Mouse (Mus musculus): ENCODE results near the gene Enox1.
A peak's percentile ranks its signal among the peaks of the same experiment; 100 is the strongest.
"Not testable (repeated sequence)": the region's sequence is repeated elsewhere in the genome, so short reads cannot be mapped to it uniquely, and the experiment has no call there.

Gene Enox1

GRCm38 (mm10) chr14:77156222-77156910 lies at the start of gene Enox1:
Enox1 (plus strand) TSS chr14:77156763.
- DNase-seq (ENCODE audit: low read depth, low spot score), result peak; percentile 79

DNA sequence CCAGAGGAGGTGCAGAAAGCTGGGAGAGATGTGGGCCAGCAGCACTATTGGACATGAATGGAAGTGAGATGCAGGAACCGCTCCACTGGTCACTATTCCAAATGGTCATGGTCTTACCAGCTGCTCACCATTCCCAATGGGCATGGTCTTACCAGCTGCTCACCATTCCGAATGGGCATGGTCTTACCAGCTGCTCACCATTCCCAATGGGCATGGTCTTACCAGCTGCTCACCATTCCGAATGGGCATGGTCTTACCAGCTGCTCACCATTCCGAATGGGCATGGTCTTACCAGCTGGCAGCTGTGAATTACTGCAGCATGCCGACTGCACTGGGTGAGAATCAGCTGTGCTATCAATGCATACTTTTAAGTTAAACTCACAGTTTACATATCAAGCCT lies 45.9 kb upstream of the Enox1 start:
- not testable (repeated sequence) for DNase-seq (ENCODE audit: low read depth, low spot score)

- no peak for DNase-seq (ENCODE audit: low read depth, low spot score)
Observed at GRCm38 (mm10) chr14:77130612-77131011, 26.0 kb upstream of the Enox1 start.

GRCm38 (mm10) chr14:77136936-77137335 lies 19.6 kb upstream of the Enox1 start:
- no peak for DNase-seq (ENCODE audit: low read depth, low spot score)

DNA sequence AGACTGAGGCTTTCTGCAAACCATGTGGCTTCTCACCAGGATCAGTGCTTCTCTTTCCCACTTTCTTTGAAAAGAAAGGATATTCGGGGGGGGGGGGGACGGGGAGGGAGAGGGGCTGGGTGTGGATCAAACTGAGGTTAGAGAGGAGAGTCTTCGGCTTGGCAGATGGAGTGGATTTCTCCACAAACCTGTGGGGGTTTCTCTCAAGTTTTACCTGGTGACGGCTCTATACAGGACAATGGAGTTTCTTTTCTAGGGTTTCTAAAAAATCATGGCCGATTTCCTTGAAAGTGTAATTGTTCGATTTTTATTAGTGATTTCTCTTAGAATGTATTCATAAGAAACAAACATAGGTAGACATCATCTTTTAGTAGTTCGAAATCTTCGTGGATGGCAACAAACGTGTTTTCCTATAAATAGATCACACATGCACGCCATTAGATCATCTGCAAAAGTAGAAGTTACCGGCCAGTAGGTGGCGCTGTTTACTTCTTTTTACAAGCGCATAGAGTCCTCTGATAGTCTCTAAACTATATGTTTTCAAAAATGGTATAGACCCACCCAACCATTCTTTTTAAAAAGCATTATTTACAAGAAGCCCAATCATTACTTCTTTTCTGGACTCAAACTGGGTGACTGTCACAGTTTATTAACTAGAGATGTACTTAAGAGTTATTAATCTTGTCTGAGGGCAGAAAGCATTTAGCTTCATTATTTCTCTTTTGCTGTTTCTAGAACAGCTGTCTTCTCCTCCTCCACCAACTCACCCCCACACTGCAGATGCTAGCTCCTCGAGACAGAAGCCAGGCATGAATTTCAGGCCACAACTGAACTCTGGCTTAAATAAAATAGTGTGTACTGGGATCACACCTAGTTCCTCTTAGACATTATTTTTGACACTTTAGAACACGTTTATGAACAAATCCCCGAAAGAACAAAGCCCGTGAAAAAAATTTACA lies 15.0 kb upstream of the Enox1 start:
- DNase-seq (ENCODE audit: low read depth, low spot score), result peak; percentile 81

GRCm38 (mm10) chr14:77145103-77145502 lies 11.5 kb upstream of the Enox1 start:
- no peak for DNase-seq (ENCODE audit: low read depth, low spot score)

- DNase-seq (ENCODE audit: low read depth, low spot score), result peak; percentile 60
Observed at GRCm38 (mm10) chr14:77147635-77148034, 8.9 kb upstream of the Enox1 start.

DNA sequence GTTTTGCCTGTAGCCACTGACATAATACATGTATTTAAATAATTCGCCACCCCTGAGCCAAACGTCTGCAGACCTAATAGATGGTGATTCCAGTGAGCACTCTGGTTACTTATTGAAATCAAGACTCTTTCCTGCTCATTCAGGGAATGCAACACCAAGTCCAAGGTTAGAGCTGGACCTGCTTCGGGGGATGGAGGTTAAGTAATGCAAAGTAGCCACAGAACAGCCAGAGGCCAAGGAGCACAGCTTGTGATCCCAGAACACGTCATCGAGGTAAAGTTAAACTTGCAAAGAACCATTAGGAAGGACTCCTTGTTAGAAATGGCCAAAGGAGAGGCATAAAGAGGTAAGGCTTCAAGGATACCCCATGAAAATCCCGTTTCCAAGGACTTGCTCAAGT lies 6.0 kb upstream of the Enox1 start:
- DNase-seq (ENCODE audit: low read depth, low spot score), result no peak

GRCm38 (mm10) chr14:77151431-77151830 lies 5.1 kb upstream of the Enox1 start:
- DNase-seq (ENCODE audit: low read depth, low spot score), result no peak

GRCm38 (mm10) chr14:77156911-77157504 lies 445 bp downstream of the Enox1 start:
- DNase-seq (ENCODE audit: low read depth, low spot score), result no peak

DNA sequence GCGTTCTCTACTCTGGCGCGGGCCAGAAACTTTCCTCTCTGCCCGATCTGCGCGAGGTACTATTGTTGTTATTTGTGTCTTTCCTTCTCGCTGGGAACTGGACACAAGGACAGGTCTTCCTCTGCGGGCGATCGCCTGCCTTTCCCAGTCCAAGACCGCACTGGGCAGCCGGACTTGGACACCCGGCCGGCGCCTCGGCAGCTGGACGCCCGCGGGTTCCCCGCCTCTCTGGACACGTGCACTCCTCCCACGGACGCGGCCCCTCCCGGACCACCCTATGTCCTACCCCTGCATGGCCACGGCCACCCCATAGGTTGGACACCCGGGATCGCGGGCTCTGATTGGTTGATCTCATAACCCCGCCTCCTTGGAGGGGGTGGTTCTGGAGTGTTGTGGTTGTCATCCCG lies 945 bp downstream of the Enox1 start:
- DNase-seq (ENCODE audit: low read depth, low spot score), result peak; percentile 87

- no peak for DNase-seq (ENCODE audit: low read depth, low spot score)
Observed at GRCm38 (mm10) chr14:77159397-77159796, 2.8 kb downstream of the Enox1 start.

DNA sequence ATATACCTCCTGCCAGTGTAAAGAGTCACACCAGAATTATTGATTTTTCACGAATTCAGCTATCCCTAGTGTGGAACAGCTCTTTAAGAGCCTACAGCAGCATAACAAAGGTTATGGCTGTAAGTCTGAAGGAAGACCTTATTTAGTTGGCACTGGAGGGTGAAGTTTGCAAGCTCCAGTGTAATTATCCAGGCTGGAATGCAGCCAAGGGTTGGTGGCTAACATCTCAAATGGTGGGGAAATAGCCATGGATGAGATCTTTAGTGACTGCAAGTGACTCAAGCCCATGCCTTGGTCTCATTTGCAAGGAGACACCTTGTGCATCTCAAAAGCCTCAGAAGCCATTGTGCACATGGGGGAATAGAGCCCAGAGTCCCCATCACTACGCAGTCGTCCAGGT lies 5.9 kb downstream of the Enox1 start:
- DNase-seq (ENCODE audit: low read depth, low spot score), result no peak

- DNase-seq (ENCODE audit: low read depth, low spot score), result no peak
Observed at GRCm38 (mm10) chr14:77164396-77164795, 7.8 kb downstream of the Enox1 start.

- no peak for DNase-seq (ENCODE audit: low read depth, low spot score)
Observed at GRCm38 (mm10) chr14:77168161-77168560, 11.6 kb downstream of the Enox1 start.

GRCm38 (mm10) chr14:77174491-77174890 lies 17.9 kb downstream of the Enox1 start:
- no peak for DNase-seq (ENCODE audit: low read depth, low spot score)

DNA sequence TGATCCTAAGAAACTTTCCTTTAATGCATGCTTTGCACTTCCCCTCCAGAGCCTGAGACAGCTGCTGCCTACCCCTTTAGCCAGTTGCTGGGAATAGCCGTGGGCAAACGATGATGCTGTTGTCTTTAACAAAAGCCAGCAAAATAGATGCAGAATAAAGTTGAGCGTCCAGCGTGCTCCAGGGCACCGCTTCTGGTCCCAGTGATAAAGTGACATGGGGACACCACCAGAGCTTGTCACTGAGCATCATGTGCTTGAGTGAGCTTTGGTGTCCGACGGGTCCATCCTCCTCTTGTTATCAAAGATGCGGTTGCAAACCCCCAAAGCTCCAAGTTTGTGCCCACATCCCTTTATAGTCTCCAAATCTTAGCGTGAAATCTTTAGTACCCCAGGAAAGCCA lies 18.4 kb downstream of the Enox1 start:
- no peak for DNase-seq (ENCODE audit: low read depth, low spot score)

DNA sequence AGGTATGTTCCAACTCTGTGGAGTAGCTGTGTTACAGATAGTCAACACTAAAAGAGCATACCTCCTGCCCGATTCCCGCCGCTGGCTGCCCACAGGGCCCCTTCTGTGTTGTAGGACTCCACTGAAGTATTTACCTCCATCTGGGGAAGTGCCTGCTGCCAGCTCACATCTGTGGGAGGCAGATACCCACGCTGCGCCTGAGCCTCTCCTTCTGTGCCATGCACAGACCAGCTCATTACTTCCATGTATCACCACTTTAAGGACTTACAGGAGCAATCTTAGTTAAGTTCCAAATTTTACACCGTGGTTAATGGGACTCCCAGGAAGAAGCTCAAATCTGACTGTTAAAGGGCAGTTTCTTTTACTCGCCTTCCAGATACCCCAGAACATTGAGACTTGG lies 23.7 kb downstream of the Enox1 start:
- DNase-seq (ENCODE audit: low read depth, low spot score), result peak; percentile 55

- DNase-seq (ENCODE audit: low read depth, low spot score), result no peak
Observed at GRCm38 (mm10) chr14:77180753-77181374, 24.3 kb downstream of the Enox1 start.

- DNase-seq (ENCODE audit: low read depth, low spot score), result no peak
Observed at GRCm38 (mm10) chr14:77183491-77183890, 26.9 kb downstream of the Enox1 start.

- DNase-seq (ENCODE audit: low read depth, low spot score), result no peak
Observed at GRCm38 (mm10) chr14:77190158-77190557, 33.6 kb downstream of the Enox1 start.
